Mouse (Mus musculus) heart, postnatal 10 days (tissue): Measurements from ENCODE around the gene Gckr. TPM values are rescaled to one million over a fixed set of nuclear protein-coding genes. Genes with fewer than 3 reads are reported as not detected.

Experiments
- DNase-seq, 2 experiments: peaks; one replicate each; pipeline ENCODE4 v3.0.0; 2021
- intact Hi-C: fragments of 180-260 bp; cut with DNase I; formaldehyde crosslinking; loops from one replicate; pipeline ENCODE4 v1.15.1; 2025
- total RNA-seq, 2 experiments: library from RNA; stranded (reverse); gene quantifications; 2 replicates each; pipeline ENCODE4 v1.2.3; 2021

The Gckr gene
- not detected for total RNA-seq

GRCm38 (mm10) chr5:31297047-31297757, at the start of gene Gckr:
TSS of gene Gckr (plus strand) at chr5:31297443.
- no peak for DNase-seq
- intact Hi-C loops: no loop called here

- intact Hi-C loops: no loop called here
- DNase-seq: no peak
These were observed 46.5 kb upstream of the Gckr start for GRCm38 (mm10) chr5:31250716-31251115.

- DNase-seq: peak in 1 of 2 experiments; percentile 23
- intact Hi-C loops: no loop called here
These were observed 45.6 kb upstream of the Gckr start, which contains the start of gene Krtcap3 for GRCm38 (mm10) chr5:31251541-31252101. TSS of gene Krtcap3 (plus strand) at chr5:31251691.

GRCm38 (mm10) chr5:31252151-31252550, 45.1 kb upstream of the Gckr start:
- intact Hi-C loops: no loop called here
- no peak for DNase-seq

GRCm38 (mm10) chr5:31252795-31253545, 44.3 kb upstream of the Gckr start:
- DNase-seq: no peak
- intact Hi-C loops: no loop called here

- DNase-seq: no peak
These were observed 43.4 kb upstream of the Gckr start for GRCm38 (mm10) chr5:31253806-31254205.

GRCm38 (mm10) chr5:31254452-31254851, 42.8 kb upstream of the Gckr start:
- intact Hi-C loops: no loop called here
- DNase-seq: peak; percentile 45 to 53

More at GRCm38 (mm10) chr5:31253806-31254205, 43.4 kb upstream of the Gckr start:
- intact Hi-C loops: no loop called here

GRCm38 (mm10) chr5:31254901-31255300, 42.3 kb upstream of the Gckr start:
- intact Hi-C loops: no loop called here
- DNase-seq: no peak

- intact Hi-C loops: no loop called here
- no peak for DNase-seq
These were observed 41.9 kb upstream of the Gckr start for GRCm38 (mm10) chr5:31255381-31255780.

GRCm38 (mm10) chr5:31255971-31256370, 41.3 kb upstream of the Gckr start:
- intact Hi-C loops: no loop called here
- no peak for DNase-seq

- peak in 1 of 2 experiments; percentile 13 for DNase-seq
- intact Hi-C loops: no loop called here
These were observed 39.6 kb upstream of the Gckr start for GRCm38 (mm10) chr5:31257616-31258015.

- intact Hi-C loops: no loop called here
- peak; percentile 35 to 36 for DNase-seq
These were observed 31.1 kb upstream of the Gckr start for GRCm38 (mm10) chr5:31266101-31266500.

- DNase-seq: no peak
- intact Hi-C loops: no loop called here
These were observed 29.6 kb upstream of the Gckr start for GRCm38 (mm10) chr5:31267686-31268085.

- intact Hi-C loops: no loop called here
- no peak for DNase-seq
These were observed 24.2 kb upstream of the Gckr start for GRCm38 (mm10) chr5:31273018-31273417.

- intact Hi-C loops: no loop called here
These were observed 17.8 kb upstream of the Gckr start for GRCm38 (mm10) chr5:31279245-31279988.

GRCm38 (mm10) chr5:31288225-31288624, 9.0 kb upstream of the Gckr start:
- intact Hi-C loops: no loop called here
- DNase-seq: no peak

More at GRCm38 (mm10) chr5:31279245-31279988, 17.8 kb upstream of the Gckr start:
- DNase-seq: no peak

- intact Hi-C loops: no loop called here
- DNase-seq: peak in 1 of 2 experiments; percentile 11
These were observed 8.6 kb upstream of the Gckr start for GRCm38 (mm10) chr5:31288655-31289054.

- no peak for DNase-seq
- intact Hi-C loops: loop anchor here (2.0 kb wide), 1 partner anchor 49 kb away; the partner anchor contains the start of genes Gm9970 and Nrbp1
These were observed 7.5 kb upstream of the Gckr start for GRCm38 (mm10) chr5:31289626-31290230.

GRCm38 (mm10) chr5:31290521-31291360, 6.5 kb upstream of the Gckr start, which contains the start of gene Ift172:
TSS of gene Ift172 (minus strand) at chr5:31291116.
- peak; percentile 97 to 98 for DNase-seq
- intact Hi-C loops: loop anchor here (2.0 kb wide), 1 partner anchor 50 kb away; the partner anchor contains the start of genes Gm9970 and Nrbp1
